Mouse (Mus musculus) brain, adult 2 months (tissue): ENCODE data around the gene Gm49661.

Source experiments
- DNase-seq: peaks from one replicate; pipeline ENCODE4 v3.0.0; 2011; ENCODE audit warnings: low read depth, low spot score

Gm49661 gene

DNA sequence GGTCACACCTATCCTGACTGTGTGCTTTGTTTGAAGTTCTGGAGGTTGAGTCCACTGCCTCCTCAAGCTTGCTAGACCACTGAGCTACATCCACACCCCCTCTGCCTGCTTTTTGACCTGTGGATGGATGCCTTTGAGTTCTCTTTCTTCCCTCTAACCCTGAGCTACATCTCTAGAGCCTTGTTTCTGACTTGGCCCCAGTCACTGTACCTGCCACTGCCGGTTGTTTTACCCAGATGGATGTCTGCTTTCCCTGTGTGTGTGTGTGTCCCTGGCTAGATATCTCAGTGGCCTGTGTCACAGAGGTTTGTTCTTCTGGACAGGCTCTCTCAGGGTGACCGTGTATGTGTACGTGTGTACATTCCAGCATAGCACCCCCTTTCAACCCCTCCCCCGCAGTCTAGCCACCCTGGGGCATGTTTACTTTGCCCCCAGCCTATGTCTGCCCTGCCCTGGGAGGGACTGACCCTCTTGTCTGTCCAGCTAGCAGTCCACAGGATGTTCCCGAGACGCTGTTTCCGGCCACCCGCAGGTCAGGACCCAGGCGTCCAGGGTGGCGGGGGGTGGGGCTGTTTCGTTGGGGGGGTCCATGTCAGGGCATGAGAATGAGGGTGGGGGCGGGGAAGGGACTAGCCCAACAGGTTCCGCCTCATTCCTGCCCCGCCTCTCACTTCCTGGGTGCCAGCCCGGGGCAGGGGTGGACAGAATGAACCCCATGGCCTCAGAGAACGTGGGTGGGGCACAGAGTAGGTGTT is 15.2 kb upstream of the Gm49661 start:
- no peak for DNase-seq

DNA sequence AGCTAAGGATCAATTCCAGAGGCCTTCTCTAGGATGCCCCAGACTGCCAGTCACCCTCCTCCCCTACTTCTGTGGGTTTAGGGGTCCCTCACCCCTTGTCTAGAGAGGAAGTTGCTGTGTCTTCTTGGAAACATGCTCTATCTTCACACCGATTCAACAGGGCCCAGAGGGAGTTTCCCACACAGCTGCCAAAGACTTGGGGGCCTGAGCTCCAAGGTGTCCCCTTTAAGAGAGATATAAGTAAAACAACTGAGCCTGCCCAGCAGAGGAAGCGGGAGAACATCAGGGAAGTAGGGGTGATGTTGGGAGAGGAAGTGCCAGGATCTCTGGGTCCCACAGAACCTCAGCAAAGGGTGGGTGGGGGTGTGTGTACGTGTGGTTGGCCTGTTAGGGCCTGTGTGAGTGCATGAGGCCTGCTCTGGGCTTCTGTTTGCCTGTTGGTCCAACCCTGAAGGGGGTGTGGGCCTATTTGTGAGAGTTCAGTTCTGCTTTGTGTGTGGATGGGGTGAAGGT is 13.3 kb upstream of the Gm49661 start:
- no peak for DNase-seq

DNA sequence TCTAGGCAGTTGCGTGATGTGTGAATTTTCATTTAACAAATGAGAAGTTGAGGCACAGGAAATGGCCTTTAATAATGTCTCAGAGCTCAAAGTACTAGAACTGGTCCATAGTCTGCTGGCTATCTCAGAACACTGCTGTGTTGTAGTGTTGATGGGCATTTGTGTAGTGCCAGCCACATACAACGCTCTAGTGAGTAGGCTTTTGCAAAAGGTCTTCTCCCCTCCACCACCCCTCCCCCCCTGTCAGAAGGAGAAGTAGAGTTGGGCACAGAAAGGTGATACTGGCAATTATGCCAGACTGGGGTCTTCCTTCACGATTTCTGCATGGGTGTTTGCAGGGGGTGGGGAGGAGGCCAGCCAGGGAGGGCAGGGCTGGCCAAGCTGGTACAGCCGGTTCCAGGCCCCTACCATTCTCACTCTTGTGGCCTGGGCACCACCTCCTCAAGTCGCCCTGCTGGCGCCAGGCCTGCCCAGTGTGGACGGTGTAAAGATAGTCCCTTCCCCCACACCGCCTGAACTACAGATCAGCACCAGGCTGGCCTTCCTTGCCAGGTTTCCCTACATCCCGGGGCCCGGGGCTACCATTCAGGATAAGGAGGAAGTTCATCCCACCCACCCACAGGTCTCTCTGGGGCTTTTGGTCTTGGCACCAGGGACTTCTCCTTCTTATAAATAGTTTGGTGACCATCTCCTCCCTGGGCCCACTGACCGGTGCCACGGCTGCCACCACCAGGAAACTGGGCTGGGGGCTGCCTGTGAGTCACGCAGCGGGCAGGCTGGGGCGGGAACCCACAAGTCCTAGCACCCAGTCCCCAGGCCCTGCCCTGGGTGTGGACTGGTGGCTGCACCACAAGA is 12.6 kb upstream of the Gm49661 start:
- DNase-seq: no peak

DNA sequence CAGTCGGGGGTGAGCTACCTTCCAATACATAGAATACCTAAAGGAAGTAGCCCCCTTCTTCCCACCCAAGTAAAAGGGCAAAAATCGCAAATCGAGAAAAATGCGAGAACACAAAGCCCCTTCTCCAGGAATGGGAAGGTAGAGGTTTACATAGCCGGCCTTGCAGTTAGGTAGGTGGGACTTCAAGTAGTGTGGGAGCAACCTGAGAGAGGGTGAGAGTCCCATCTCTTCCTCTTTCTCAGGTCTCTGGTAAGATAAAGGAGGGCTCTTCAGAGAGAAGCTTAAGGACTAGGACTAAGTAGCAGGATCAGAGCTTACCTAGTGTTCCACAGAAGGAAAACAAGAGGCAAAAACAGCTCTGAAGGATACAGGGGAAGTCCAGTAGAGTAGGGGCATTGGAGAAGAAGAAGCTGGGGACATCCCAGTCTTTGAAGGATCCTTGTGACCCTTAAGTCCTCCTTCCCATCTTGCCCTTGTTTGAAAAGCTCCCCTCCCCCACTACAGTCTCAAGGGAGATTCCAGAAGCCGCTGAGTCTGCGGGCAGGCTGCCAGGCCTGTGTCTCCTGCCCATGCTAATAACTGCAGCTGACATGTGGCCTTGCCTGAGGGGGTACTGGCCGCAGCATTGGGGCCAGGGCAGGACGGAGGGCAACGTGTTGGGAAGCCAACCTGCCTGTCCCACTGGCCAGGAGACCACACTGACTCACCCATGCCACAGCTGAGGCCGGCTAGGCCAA is 11.6 kb upstream of the Gm49661 start:
- peak; percentile 69 for DNase-seq

DNA sequence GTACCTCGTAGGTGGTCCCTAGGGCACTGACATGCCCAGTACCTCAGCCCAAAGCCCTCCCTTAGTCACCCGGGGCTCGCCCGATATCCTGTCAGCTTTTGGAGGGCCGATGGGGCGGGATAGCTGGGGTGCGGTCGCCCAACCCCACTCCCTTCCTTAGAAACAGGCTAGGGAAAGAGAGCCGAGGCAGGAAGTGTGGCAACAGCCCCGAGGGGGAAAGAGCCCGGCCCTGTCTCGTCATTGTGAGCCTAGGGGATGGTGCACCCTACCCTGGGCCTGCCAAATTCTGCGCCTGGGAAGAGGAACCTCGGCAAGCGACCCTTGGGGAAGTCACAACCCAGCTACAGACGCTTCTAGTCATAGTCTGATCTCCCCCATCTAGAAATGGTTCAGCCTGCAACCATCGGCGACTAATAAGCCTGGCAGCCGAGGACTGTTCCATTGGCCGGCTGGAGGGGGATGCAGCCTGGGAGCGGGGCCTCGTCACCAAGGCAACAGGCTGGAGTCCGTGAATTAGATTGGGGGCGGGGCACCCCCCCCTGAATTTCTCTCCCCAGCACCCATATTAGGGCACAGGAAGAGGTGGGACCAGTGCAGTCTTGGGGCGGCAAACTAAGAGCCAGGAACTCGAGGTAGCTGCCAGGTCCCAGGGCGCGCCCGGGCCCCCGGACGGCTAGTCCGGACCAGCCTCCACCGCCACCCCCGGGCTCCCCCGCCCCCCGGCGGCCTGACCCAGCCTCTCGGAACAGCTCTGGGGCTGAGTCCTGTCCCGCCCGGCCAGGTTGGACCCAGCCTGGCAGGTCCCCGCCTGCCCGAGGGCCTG is 10.6 kb upstream of the Gm49661 start:
- DNase-seq: peak; percentile 99

DNA sequence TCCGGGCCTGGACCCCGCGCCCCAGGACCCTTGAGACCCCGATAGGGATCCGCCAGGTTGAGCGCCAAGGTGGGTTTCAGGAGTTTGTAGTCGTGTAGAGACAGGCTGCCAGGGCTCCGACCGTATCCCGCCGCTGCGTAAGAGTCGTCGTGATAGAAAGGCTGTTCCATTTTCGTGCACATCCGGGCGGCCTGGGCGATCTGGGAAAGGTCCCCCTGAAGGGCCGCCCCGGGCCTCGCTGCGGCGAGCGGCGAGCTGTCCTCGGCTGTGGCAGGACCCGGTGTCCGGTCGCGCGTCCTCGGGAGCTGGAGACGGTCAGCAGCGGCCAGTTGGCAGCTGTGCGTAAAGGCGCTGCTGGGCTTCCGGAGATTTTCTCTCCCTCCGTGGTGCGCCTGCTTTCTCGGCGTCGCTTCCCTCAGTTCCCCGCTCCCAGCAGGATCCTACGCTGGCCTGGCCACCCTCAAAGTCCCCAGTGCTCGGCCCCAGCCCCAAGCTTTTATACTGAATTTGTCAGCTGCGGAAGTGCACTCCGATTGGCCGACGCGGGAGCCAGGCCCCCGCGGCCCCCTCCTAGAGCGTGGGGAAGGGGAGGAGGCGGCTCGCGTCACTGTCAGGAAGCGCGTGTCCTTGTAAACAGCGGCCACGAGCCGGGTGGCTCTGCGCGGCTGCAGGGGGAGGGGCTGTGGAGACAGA is 9.2 kb upstream of the Gm49661 start, which contains the start of gene Junb:
Gene Junb, minus strand, starts transcription at position 471 of the 693 bp plus-strand sequence.
- DNase-seq: peak; percentile 98

DNA sequence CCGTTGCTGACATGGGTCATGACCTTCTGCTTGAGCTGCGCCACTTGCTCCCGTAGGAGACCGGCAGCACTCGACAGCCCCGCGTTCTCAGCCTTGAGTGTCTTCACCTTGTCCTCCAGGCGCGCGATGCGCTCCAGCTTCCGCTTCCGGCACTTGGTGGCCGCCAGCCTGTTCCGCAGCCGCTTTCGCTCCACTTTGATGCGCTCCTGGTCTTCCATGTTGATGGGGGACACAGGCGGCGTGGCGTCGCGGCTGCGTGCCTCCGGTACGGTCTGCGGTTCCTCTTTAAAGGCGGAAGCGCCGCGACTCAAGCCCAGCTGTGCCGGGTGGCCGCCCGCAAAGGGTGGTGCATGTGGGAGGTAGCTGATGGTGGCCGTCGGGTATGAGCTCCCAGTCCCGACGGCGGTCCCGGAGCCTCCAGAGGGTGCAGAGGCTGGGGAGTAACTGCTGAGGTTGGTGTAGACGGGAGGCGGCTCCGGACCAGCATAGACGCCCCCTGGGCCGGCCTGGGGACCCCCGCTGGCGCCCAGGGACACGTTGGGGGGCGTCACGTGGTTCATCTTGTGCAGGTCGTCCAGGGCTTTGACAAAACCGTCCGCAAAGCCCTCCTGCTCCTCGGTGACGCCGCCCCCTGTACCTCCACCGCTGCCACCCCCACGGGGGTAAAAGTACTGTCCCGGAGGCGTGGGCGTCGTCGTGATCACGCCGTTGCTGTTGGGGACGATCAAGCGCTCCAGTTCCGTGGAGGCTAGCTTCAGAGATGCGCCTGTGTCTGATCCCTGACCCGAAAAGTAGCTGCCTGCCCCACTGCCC is 8.4 kb upstream of the Gm49661 start:
- DNase-seq: peak; percentile 74

DNA sequence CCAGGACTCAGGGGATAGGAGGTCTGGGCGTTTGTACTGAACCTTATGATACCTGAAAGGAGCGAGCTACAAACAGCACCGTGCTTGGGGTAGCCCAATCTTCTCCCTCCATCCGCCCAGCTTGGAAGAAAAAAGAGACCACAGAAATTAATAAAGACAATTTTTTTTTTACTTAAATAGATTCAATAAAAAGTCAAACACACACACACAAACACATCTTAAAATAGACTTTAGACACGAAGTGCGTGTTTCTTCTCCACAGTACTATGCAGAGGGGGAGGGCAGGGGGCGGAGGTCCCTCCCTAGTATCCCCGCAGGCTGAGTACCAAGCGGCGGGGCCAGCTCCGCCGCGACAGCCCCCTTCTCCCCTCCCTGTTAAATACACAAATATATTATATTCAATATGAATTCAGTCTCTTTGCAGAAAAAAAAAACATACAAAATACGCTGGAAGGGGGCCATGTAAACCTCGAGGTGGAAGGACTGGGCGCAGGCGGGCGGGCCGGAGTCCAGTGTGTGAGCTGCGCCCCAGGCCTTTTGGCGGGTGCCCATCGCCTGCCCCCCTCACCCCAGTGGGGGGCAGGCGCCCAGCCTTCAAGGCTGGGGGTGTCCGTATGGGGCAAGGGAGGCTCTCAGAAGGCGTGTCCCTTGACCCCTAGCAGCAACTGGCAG is 7.7 kb upstream of the Gm49661 start:
- DNase-seq: no peak

DNA sequence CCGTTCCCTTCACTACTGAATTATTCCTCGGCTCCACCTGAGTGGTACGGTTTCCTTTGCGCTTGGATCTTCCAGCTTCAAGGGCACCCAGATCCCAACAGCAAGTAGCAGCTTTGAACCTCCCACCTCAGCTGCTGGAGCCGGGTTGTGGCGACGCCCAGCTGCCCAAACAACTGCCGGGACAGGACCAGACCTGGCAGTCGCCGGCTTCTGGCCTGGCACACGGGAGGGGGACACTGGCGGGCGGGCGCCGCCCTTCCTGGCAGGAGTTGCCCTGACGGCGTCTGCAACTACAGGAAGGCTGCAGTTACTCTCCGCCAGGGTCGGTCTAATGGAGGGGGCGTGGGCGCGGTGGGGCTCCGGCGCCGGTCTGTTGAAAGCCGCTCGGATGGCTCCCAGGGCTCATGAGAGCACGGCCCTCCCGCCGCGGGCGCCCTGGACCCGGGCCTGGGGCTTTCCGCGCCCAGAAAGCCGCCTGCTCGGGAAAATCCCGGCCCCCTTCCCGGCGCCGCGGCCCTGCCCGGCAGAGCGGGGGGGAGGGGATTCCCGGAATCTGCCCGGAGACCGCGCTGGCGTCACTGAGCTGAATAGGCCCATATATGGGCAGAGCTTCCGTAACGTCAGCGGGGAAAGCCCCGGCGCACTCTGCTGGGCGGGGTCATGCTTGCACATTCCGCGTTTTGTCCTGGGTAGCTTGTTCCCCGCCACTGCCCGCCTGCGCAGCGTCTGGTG is 7.0 kb upstream of the Gm49661 start:
- peak; percentile 97 for DNase-seq

DNA sequence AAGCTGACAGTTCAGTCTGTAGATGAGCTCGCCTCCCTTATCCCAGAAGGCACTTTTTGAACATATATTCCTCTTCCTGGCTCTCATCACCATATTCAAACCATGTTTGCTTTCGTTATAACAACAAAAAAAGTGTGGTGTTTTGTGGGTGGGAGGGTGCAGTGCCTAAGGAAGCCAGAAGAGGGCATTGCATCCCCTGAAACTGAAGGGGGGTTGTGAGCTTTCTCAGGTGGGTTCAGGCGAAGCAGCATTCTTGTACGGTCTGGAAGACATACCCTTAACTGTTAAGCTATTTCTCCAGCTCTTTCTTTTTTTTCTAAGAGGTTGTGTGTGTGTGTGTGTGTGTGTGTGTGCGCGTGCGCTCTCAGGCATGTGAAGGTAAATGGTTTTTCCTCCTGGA is 6.2 kb upstream of the Gm49661 start:
- peak; percentile 73 for DNase-seq

DNA sequence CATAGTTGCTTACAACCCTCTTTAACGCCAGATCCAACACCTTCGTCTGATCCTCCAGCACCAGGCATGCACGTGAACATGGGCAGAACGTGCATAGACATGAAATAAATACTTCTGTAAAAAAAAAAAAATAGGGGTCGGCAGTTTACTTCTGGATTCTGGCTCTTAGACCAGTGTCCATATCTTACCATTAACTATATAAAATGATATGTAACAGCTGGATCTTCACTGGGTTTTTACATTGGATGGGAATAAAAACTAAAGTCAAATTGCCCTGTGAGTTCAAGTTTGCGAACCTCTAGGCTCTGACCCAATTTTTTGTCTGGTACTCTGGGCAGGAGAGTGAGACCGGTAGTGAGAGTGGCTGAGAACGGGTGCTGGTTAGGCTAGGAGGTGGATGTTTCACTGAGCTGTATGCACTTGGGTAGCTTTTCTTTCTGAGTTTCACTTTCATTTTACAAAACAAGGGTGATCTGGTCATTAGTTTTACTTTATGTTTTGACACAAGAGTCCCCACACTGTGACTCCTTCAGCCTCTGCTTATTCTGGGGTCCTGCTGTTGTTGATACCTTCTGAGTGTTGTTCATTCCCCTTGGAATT is 5.4 kb upstream of the Gm49661 start:
- no peak for DNase-seq

DNA sequence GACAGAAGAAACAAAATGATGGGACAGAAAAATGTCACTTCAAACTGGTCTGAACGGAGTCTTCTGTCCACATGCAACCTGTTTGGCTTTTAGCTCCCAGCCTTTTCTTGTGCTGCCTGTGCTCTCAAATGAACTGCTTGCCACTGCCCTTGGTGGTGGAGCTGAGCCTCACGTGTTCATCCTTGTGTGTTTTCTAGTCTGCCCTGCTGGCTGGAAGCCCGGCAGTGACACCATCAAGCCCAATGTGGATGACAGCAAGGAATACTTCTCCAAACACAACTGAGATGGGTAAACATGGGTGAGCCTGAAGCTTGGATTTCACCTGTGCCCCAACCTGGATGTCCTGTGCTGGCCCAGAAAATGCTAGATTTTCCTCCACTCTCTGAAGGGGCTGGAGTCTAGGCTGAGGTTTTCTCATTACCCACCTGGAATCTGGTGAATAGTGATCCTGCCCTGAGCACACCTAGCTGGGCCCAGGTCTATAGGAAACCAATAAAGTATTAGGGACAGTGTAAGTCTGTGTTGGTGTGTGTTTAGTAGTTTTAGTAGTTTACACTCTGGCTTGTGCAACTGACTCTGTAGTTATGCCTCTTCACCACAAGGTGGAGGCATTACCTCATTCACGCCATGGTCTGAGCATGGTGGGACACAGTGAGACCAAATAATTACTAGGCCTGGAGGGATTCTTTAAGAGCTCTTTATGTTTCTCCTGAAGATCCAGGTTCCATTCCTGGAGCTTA is 4.7 kb upstream of the Gm49661 start:
- DNase-seq: peak; percentile 81

DNA sequence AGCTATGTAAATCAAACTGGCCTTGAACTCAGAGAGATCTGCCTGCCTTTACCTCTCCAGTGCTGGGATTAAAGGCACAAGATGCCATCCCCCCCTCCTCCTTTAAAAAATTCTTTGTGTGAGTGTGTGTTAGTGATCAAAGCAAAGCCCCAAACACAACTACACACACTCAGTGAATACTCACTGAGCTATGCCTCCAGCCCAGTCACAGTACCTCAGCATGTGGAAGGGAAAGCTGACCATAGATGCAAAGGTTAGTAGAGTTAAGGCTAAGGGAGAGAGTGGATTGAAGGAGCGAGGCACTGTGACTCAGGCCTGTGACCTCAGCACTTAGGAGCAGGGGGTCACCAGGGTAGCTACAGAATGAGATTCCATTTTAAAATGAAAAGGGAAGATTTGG is 3.8 kb upstream of the Gm49661 start:
- DNase-seq: no peak

DNA sequence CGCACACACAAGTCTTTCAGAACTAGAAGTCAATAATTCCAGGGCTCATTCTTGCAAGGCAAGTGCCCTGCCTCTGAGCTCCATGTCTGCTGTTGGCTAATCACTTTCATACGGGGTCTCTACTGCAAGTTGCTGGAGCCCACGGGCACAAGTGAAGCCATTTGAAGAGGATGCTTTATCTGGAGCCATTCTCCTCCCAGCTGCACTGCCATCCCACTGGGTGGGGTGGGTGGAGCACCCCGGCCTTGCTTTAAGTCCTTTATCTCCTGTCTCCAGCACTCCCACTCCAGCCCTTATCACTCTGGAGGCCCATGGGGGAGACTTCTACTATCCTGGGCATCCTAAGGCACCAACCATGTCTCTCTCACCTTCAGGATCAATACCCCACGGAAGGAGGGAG is 1.7 kb upstream of the Gm49661 start:
- no peak for DNase-seq

DNA sequence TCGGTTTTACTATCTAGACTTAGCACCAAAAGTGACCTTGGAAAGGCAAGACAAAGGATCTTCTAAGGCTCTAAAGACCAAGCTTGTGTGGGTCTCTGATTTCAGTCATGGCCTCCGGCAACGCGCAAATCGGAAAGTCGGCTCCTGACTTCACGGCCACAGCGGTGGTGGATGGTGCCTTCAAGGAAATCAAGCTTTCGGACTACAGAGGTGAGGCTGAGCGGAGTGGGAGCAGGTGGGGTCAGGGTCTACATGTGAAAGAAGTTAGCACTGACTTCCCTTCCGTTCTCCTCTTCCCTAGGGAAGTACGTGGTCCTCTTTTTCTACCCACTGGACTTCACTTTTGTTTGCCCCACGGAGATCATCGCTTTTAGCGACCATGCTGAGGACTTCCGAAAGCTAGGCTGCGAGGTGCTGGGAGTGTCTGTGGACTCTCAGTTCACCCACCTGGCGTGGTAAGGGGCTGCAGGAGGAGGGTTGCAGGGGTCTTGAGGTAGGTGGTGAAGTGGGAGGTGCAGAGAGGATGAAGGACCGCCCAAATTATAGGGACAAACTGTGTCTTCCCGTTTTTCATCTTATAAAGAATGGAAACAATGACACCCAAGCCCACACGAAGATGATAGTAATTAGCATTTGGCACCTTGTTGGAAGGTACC is 1.0 kb upstream of the Gm49661 start:
- DNase-seq: no peak

DNA sequence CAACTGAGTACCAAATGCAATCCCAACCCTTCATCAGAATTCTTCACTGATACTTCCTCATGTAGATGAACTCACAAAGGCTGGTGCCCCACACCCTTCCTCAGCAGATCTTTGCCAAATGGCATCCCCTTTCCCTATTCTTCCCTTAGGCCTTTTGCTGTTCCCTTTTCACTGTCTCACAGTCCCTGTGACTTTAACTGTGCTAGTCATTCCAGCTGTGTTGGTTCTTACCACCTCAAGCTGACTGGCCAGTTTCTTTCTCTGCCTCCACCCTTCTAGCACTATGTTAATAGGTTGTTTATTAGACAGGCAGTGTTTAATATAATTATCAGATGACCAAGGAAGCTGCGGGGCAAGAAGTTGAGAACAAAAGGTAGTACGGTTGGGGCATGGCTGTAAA is 583 bp downstream of the Gm49661 start:
- no peak for DNase-seq
